Mouse (Mus musculus) forebrain, embryonic 12.5 days (tissue): ENCODE results near the gene Naa38. TPM values are rescaled to one million over a fixed set of nuclear protein-coding genes. Genes with fewer than 3 reads are reported as not detected.
"Not testable (repeated sequence)": the region's sequence is repeated elsewhere in the genome, so short reads cannot be mapped to it uniquely, and the experiment has no call there.

ENCODE experiments used
- ATAC-seq: fragments of 200-750 bp; cut with Nextera tagmentation; 2 replicates; pipeline ENCODE4 v1.8.0; 2017; ENCODE audit warnings: moderate TSS enrichment; ENCODE audit not compliant: low FRiP score
- H3K27ac ChIP-seq: fragments of 300-500 bp; sonication (generic); 2 replicates; pipeline ENCODE4 v1.5.1; 2016; ENCODE audit warnings: mild to moderate bottlenecking
- H3K27me3 ChIP-seq: fragments of 300-500 bp; sonication (generic); 2 replicates; pipeline ENCODE4 v1.6.1; 2016; ENCODE audit warnings: mild to moderate bottlenecking
- H3K36me3 ChIP-seq: fragments of 300-500 bp; sonication (generic); replicated peaks from 2 replicates; pipeline ENCODE4 v1.6.1; 2016; ENCODE audit warnings: mild to moderate bottlenecking
- H3K4me1 ChIP-seq: fragments of 300-500 bp; sonication (generic); 2 replicates; pipeline ENCODE4 v1.6.1; 2016
- H3K4me2 ChIP-seq: fragments of 300-500 bp; sonication (generic); 2 replicates; pipeline ENCODE4 v1.6.1; 2016; ENCODE audit warnings: mild to moderate bottlenecking, moderate library complexity
- H3K4me3 ChIP-seq: fragments of 300-500 bp; sonication (generic); replicated peaks from 2 replicates; pipeline ENCODE4 v1.5.1; 2016; ENCODE audit warnings: mild to moderate bottlenecking
- H3K9ac ChIP-seq: fragments of 300-500 bp; sonication (generic); 2 replicates; pipeline ENCODE4 v1.6.1; 2016; ENCODE audit warnings: mild to moderate bottlenecking
- H3K9me3 ChIP-seq: fragments of 300-500 bp; sonication (generic); 2 replicates; pipeline ENCODE4 v1.6.1; 2016
- WGBS: fragments of 180-500 bp; shearing (Covaris S2); methylation state at CpG from one replicate; pipeline ENCODE4 v1.1.7; 2016; 5-methylcytosine and 5-hydroxymethylcytosine counted together
- polyA plus RNA-seq: library from polyadenylated mRNA; unstranded; fragments of >200 nt; fragmentation: Nextera tagmentation; extraction: Ambion mirVana; gene quantifications from 2 replicates; pipeline ENCODE4 v1.2.1, GENCODE M21; 2016

Gene Naa38
- polyA plus RNA-seq, 1 experiment from 2014 or later: 103 TPM

GRCm38 (mm10) chr11:69377766-69378165, 17.5 kb upstream of the Naa38 start:
- Histone ChIP-seq H3K9me3 (no peaks in the 10 kb centered on the region), H3K4me3 (no peak overlapping the region), H3K27me3 (no peaks in the 10 kb centered on the region), H3K4me1 (0 out of 2 replicates have a peak, but pooled peaks cover 4% of the 10 kb centered on the region), H3K36me3 (peaks cover 20% of the 10 kb centered on the region), H3K27ac (no peak overlapping the region), H3K4me2 (no peak overlapping the region), H3K9ac (no peak overlapping the region)
- WGBS: 84% methylated on average over 3 of the region's 3 CpGs
- no peak for ATAC-seq

- Histone ChIP-seq H3K4me1 (no peaks in the 10 kb centered on the region), H3K36me3 (0 out of 2 replicates have a peak, but pooled peaks cover 7% of the 10 kb centered on the region), H3K4me3 (no peak overlapping the region), H3K9ac (no peak overlapping the region), H3K9me3 (no peaks in the 10 kb centered on the region), H3K27ac (no peak overlapping the region), H3K27me3 (no peaks in the 10 kb centered on the region), H3K4me2 (no peak overlapping the region)
- ATAC-seq: no peak
- WGBS: 88% methylated on average over 3 of the region's 3 CpGs
These were observed 15.7 kb upstream of the Naa38 start for GRCm38 (mm10) chr11:69379600-69379999.

GRCm38 (mm10) chr11:69381356-69381755, 13.9 kb upstream of the Naa38 start:
- Histone ChIP-seq H3K4me2 (no peak overlapping the region), H3K4me3 (no peak overlapping the region), H3K27me3 (no peaks in the 10 kb centered on the region), H3K27ac (no peak overlapping the region), H3K9ac (no peak overlapping the region), H3K4me1 (no peaks in the 10 kb centered on the region), H3K9me3 (no peaks in the 10 kb centered on the region), H3K36me3 (0 out of 2 replicates have a peak, but pooled peaks cover 3% of the 10 kb centered on the region)
- no peak for ATAC-seq
- 82% methylated on average over 6 of the region's 6 CpGs for WGBS

- ATAC-seq: no peak
- Histone ChIP-seq H3K27me3 (no peaks in the 10 kb centered on the region), H3K9ac (no peak overlapping the region), H3K4me1 (no peaks in the 10 kb centered on the region), H3K4me3 (no peak overlapping the region), H3K9me3 (no peaks in the 10 kb centered on the region), H3K4me2 (no peak overlapping the region), H3K36me3 (0 out of 2 replicates have a peak, but pooled peaks cover 3% of the 10 kb centered on the region), H3K27ac (no peak overlapping the region)
- 72% methylated on average over 10 of the region's 10 CpGs for WGBS
These were observed 12.7 kb upstream of the Naa38 start for GRCm38 (mm10) chr11:69382478-69383105.

GRCm38 (mm10) chr11:69384979-69385378, 10.3 kb upstream of the Naa38 start:
- Histone ChIP-seq H3K9me3 (no peaks in the 10 kb centered on the region), H3K27ac (no peak overlapping the region), H3K4me2 (no peak overlapping the region), H3K27me3 (no peaks in the 10 kb centered on the region), H3K4me1 (peaks cover under 1% of the 10 kb centered on the region), H3K9ac (no peak overlapping the region), H3K4me3 (no peak overlapping the region), H3K36me3 (no peaks in the 10 kb centered on the region)
- ATAC-seq: no peak
- 83% methylated on average over 6 of the region's 6 CpGs for WGBS

GRCm38 (mm10) chr11:69386758-69387157, 8.5 kb upstream of the Naa38 start:
- Histone ChIP-seq H3K27ac (no peak overlapping the region), H3K36me3 (no peaks in the 10 kb centered on the region), H3K9ac (no peak overlapping the region), H3K4me1 (peaks cover 4% of the 10 kb centered on the region), H3K9me3 (no peaks in the 10 kb centered on the region), H3K27me3 (no peaks in the 10 kb centered on the region), H3K4me3 (no peak overlapping the region), H3K4me2 (no peak overlapping the region)
- WGBS: 82% methylated on average over 7 of the region's 7 CpGs
- no peak for ATAC-seq

GRCm38 (mm10) chr11:69388680-69389079, 6.6 kb upstream of the Naa38 start:
- H3K9ac ChIP-seq: no peak overlapping the region
- ATAC-seq: no peak
- H3K4me2 ChIP-seq: no peak overlapping the region

GRCm38 (mm10) chr11:69389531-69390399, 5.5 kb upstream of the Naa38 start:
- Histone ChIP-seq H3K27ac (no peak overlapping the region), H3K4me1 (peaks cover 11% of the 10 kb centered on the region), H3K9me3 (no peaks in the 10 kb centered on the region), H3K9ac (no peak overlapping the region), H3K4me2 (no peak overlapping the region), H3K36me3 (peaks cover 4% of the 10 kb centered on the region; the same call in 1 of the 2 replicates), H3K27me3 (no peaks in the 10 kb centered on the region), H3K4me3 (no peak overlapping the region)
- WGBS: 73% methylated on average over 14 of the region's 14 CpGs
- ATAC-seq: no peak

More at GRCm38 (mm10) chr11:69388680-69389079, 6.6 kb upstream of the Naa38 start:
- peaks cover 4% of the 10 kb centered on the region; the same call in 1 of the 2 replicates for H3K36me3 ChIP-seq
- no peaks in the 10 kb centered on the region for H3K9me3 ChIP-seq
- WGBS: 95% methylated on average over 4 of the region's 4 CpGs
- no peaks in the 10 kb centered on the region for H3K27me3 ChIP-seq
- H3K27ac ChIP-seq: no peak overlapping the region
- no peak overlapping the region for H3K4me3 ChIP-seq
- peaks cover 4% of the 10 kb centered on the region for H3K4me1 ChIP-seq

GRCm38 (mm10) chr11:69390400-69391034, 4.8 kb upstream of the Naa38 start:
- WGBS: 51% methylated on average over 10 of the region's 10 CpGs
- H3K4me3 ChIP-seq: no peak overlapping the region
- H3K4me2 ChIP-seq: no peak overlapping the region
- H3K9me3 ChIP-seq: no peaks in the 10 kb centered on the region
- H3K36me3 ChIP-seq: peaks cover 4% of the 10 kb centered on the region; the same call in 1 of the 2 replicates
- no peaks in the 10 kb centered on the region for H3K27me3 ChIP-seq
- no peak overlapping the region for H3K9ac ChIP-seq
- no peak overlapping the region for H3K27ac ChIP-seq
- ATAC-seq: no peak
- H3K4me1 ChIP-seq: peaks cover 11% of the 10 kb centered on the region

- not testable (repeated sequence) for H3K9me3 ChIP-seq, ATAC-seq
- H3K36me3 ChIP-seq: peaks cover 12% of the 10 kb centered on the region
- peak overlapping the region; percentile 66 for H3K4me3 ChIP-seq
- peaks cover 45% of the 10 kb centered on the region for H3K4me1 ChIP-seq
- H3K27me3 ChIP-seq: peaks cover 20% of the 10 kb centered on the region
- H3K27ac ChIP-seq: peak overlapping the region; percentile 96; the same call in 1 of the 2 replicates
- peak overlapping the region; percentile 78 for H3K9ac ChIP-seq
- H3K4me2 ChIP-seq: peak overlapping the region; percentile 82
- 2% methylated on average over 31 of the region's 31 CpGs for WGBS
These were observed 608 bp upstream of the Naa38 start for GRCm38 (mm10) chr11:69394591-69395167.

GRCm38 (mm10) chr11:69395634-69396373, 517 bp downstream of the Naa38 start:
- Histone ChIP-seq H3K36me3 (peaks cover 24% of the 10 kb centered on the region), H3K4me3 (peak overlapping the region; percentile 66), H3K27me3 (peaks cover 31% of the 10 kb centered on the region), H3K27ac (peak overlapping the region; percentile 96), H3K9ac (peak overlapping the region; percentile 78), H3K9me3 (no peaks in the 10 kb centered on the region), H3K4me1 (peaks cover 49% of the 10 kb centered on the region), H3K4me2 (peak overlapping the region; percentile 82)
- under 1% methylated on average over 48 of the region's 48 CpGs for WGBS
- ATAC-seq: peak; percentile 86
